Mouse (Mus musculus): Measurements from ENCODE around the gene Kat6b. TPM values are rescaled to one million over a fixed set of nuclear protein-coding genes. Genes with fewer than 3 reads are reported as not detected.
A peak's percentile ranks its signal among the peaks of the same experiment; 100 is the strongest.
"Not testable (repeated sequence)": the region's sequence is repeated elsewhere in the genome, so short reads cannot be mapped to it uniquely, and the experiment has no call there.

Kat6b gene
- total RNA-seq (2021): 10 to 100 TPM; 42.5 to 47.8 TPM
- long read RNA-seq, experiment 1, partial matches to known transcripts: 0 of 1 reads
- long read RNA-seq, experiment 1, other reads (novel, unspliced or antisense): 1 of 1 reads
- long read RNA-seq, experiment 2: 0 reads

GRCm38 (mm10) chr14:21481231-21481630 lies at the start of gene Kat6b:
Gene Kat6b, plus strand, starts transcription at chr14:21481434.
- no peak for DNase-seq

GRCm38 (mm10) chr14:21433415-21433814 lies 47.8 kb upstream of the Kat6b start:
- no peak for DNase-seq

- no peak for DNase-seq
Observed at GRCm38 (mm10) chr14:21433995-21434394, 47.2 kb upstream of the Kat6b start.

GRCm38 (mm10) chr14:21434686-21435085 lies 46.5 kb upstream of the Kat6b start:
- DNase-seq: no peak

GRCm38 (mm10) chr14:21439785-21440184 lies 41.4 kb upstream of the Kat6b start:
- peak; percentile 54 to 60 for DNase-seq

GRCm38 (mm10) chr14:21440526-21440925 lies 40.7 kb upstream of the Kat6b start:
- DNase-seq: no peak

GRCm38 (mm10) chr14:21441772-21442533 lies 39.3 kb upstream of the Kat6b start:
- DNase-seq: no peak

- peak; percentile 72 to 77 for DNase-seq
Observed at GRCm38 (mm10) chr14:21452581-21452980, 28.7 kb upstream of the Kat6b start.

GRCm38 (mm10) chr14:21453896-21454295 lies 27.3 kb upstream of the Kat6b start:
- DNase-seq: no peak

GRCm38 (mm10) chr14:21455654-21456350 lies 25.4 kb upstream of the Kat6b start:
- no peak for DNase-seq

- peak; percentile 30 to 52 for DNase-seq
Observed at GRCm38 (mm10) chr14:21456526-21456925, 24.7 kb upstream of the Kat6b start.

GRCm38 (mm10) chr14:21457876-21458275 lies 23.4 kb upstream of the Kat6b start:
- DNase-seq: no peak

GRCm38 (mm10) chr14:21458696-21459095 lies 22.5 kb upstream of the Kat6b start:
- DNase-seq: no peak

GRCm38 (mm10) chr14:21459163-21459562 lies 22.1 kb upstream of the Kat6b start:
- DNase-seq: no peak

GRCm38 (mm10) chr14:21462398-21462797 lies 18.8 kb upstream of the Kat6b start:
- peak; percentile 22 to 33 for DNase-seq

GRCm38 (mm10) chr14:21463117-21463712 lies 18.0 kb upstream of the Kat6b start:
- no peak for DNase-seq

- no peak for DNase-seq
Observed at GRCm38 (mm10) chr14:21470386-21470785, 10.8 kb upstream of the Kat6b start.

- DNase-seq: no peak
Observed at GRCm38 (mm10) chr14:21471975-21472374, 9.3 kb upstream of the Kat6b start.

- DNase-seq: not testable (repeated sequence)
Observed at GRCm38 (mm10) chr14:21474593-21475132, 6.6 kb upstream of the Kat6b start.

GRCm38 (mm10) chr14:21477181-21477580 lies 4.1 kb upstream of the Kat6b start:
- DNase-seq: peak; percentile 20 to 33

- no peak for DNase-seq
Observed at GRCm38 (mm10) chr14:21479566-21479965, 1.7 kb upstream of the Kat6b start.

GRCm38 (mm10) chr14:21480191-21480590 lies 1.0 kb upstream of the Kat6b start:
- no peak for DNase-seq

GRCm38 (mm10) chr14:21484199-21484598 lies 3.0 kb downstream of the Kat6b start:
- no peak for DNase-seq
